Mouse (Mus musculus): ENCODE measurements around the gene Krtap19-9b. TPM values are rescaled to one million over a fixed set of nuclear protein-coding genes. Genes with fewer than 3 reads are reported as not detected.

Krtap19-9b gene
- not detected in 2 replicates for polyA plus RNA-seq (2015; fragmentation: Nextera tagmentation; extraction: Ambion mirVana)

GRCm38 (mm10) chr16:88932165-88932564 lies at the start of gene Krtap19-9b:
Gene Krtap19-9b (minus strand): TSS chr16:88932265.
- Histone ChIP-seq H3K4me1 (ENCODE audit: control insufficient read depth, insufficient read depth, low read length) (no peaks in the 10 kb centered on the region), H3K9ac (ENCODE audit: low read depth, low read length) (no peak within 1 kb of the TSS), H3K4me3 (ENCODE audit: low read length) (no peak within 1 kb of the TSS), H3K27me3 (replicated peaks; ENCODE audit: control insufficient read depth, insufficient read depth, low read length) (no peaks in the 10 kb centered on the region), H3K27ac (ENCODE audit: low read length) (no peak within 1 kb of the TSS), H3K9me3 (ENCODE audit: control insufficient read depth, low read length) (no peaks in the 10 kb centered on the region), H3K36me3 (ENCODE audit: control insufficient read depth, insufficient read depth, low read length) (no peaks in the 10 kb centered on the region), H3K4me2 (ENCODE audit: low read depth, low read length) (no peak within 1 kb of the TSS)
- no peak for ATAC-seq
- 86% methylated on average over 3 of the region's 3 CpGs for WGBS

GRCm38 (mm10) chr16:88962773-88963172 lies 30.7 kb upstream of the Krtap19-9b start, which contains the start of gene Krtap16-3:
Gene Krtap16-3 (minus strand): TSS chr16:88962873.
- WGBS: 91% methylated on average over 7 of the region's 7 CpGs
- ATAC-seq: no peak
- H3K27ac ChIP-seq (ENCODE audit: low read length): no peak within 1 kb of the TSS

GRCm38 (mm10) chr16:88941106-88941505 lies 9.0 kb upstream of the Krtap19-9b start:
- Histone ChIP-seq H3K27me3 (replicated peaks; ENCODE audit: control insufficient read depth, insufficient read depth, low read length) (no peaks in the 10 kb centered on the region), H3K4me1 (ENCODE audit: control insufficient read depth, insufficient read depth, low read length) (no peaks in the 10 kb centered on the region), H3K36me3 (ENCODE audit: control insufficient read depth, insufficient read depth, low read length) (no peaks in the 10 kb centered on the region), H3K27ac (ENCODE audit: low read length) (no peak overlapping the region), H3K9ac (ENCODE audit: low read depth, low read length) (no peak overlapping the region), H3K4me2 (ENCODE audit: low read depth, low read length) (no peak overlapping the region), H3K9me3 (ENCODE audit: control insufficient read depth, low read length) (no peaks in the 10 kb centered on the region), H3K4me3 (ENCODE audit: low read length) (no peak overlapping the region)
- no peak for ATAC-seq
- 86% methylated on average over 6 of the region's 6 CpGs for WGBS

More at GRCm38 (mm10) chr16:88962773-88963172, 30.7 kb upstream of the Krtap19-9b start, which contains the start of gene Krtap16-3:
- H3K9me3 ChIP-seq (ENCODE audit: control insufficient read depth, low read length): no peaks in the 10 kb centered on the region
- no peak within 1 kb of the TSS for H3K4me3 ChIP-seq (ENCODE audit: low read length)
- H3K4me1 ChIP-seq (ENCODE audit: control insufficient read depth, insufficient read depth, low read length): no peaks in the 10 kb centered on the region
- no peaks in the 10 kb centered on the region for H3K36me3 ChIP-seq (ENCODE audit: control insufficient read depth, insufficient read depth, low read length)
- no peak within 1 kb of the TSS for H3K9ac ChIP-seq (ENCODE audit: low read depth, low read length)
- H3K27me3 ChIP-seq (replicated peaks; ENCODE audit: control insufficient read depth, insufficient read depth, low read length): no peaks in the 10 kb centered on the region
- no peak within 1 kb of the TSS for H3K4me2 ChIP-seq (ENCODE audit: low read depth, low read length)

- Histone ChIP-seq H3K9me3 (ENCODE audit: control insufficient read depth, low read length) (no peaks in the 10 kb centered on the region), H3K27ac (ENCODE audit: low read length) (no peak overlapping the region), H3K4me2 (ENCODE audit: low read depth, low read length) (no peak overlapping the region), H3K9ac (ENCODE audit: low read depth, low read length) (no peak overlapping the region), H3K27me3 (replicated peaks; ENCODE audit: control insufficient read depth, insufficient read depth, low read length) (no peaks in the 10 kb centered on the region), H3K36me3 (ENCODE audit: control insufficient read depth, insufficient read depth, low read length) (no peaks in the 10 kb centered on the region), H3K4me1 (ENCODE audit: control insufficient read depth, insufficient read depth, low read length) (no peaks in the 10 kb centered on the region), H3K4me3 (ENCODE audit: low read length) (no peak overlapping the region)
- no peak for ATAC-seq
- WGBS: 67% methylated on average over 7 of the region's 7 CpGs
These were observed 6.2 kb upstream of the Krtap19-9b start for GRCm38 (mm10) chr16:88938252-88938651.

GRCm38 (mm10) chr16:88896357-88896756 lies 35.7 kb downstream of the Krtap19-9b start, which contains the start of gene Krtap19-5:
Gene Krtap19-5 (minus strand): TSS chr16:88896457.
- 88% methylated on average over 6 of the region's 6 CpGs for WGBS
- no peak within 1 kb of the TSS for H3K9ac ChIP-seq (ENCODE audit: low read depth, low read length)
- no peak within 1 kb of the TSS for H3K4me3 ChIP-seq (ENCODE audit: low read length)
- no peaks in the 10 kb centered on the region for H3K9me3 ChIP-seq (ENCODE audit: control insufficient read depth, low read length)
- no peaks in the 10 kb centered on the region for H3K27me3 ChIP-seq (replicated peaks; ENCODE audit: control insufficient read depth, insufficient read depth, low read length)
- H3K4me2 ChIP-seq (ENCODE audit: low read depth, low read length): no peak within 1 kb of the TSS
- H3K27ac ChIP-seq (ENCODE audit: low read length): no peak within 1 kb of the TSS
- no peaks in the 10 kb centered on the region for H3K36me3 ChIP-seq (ENCODE audit: control insufficient read depth, insufficient read depth, low read length)
- ATAC-seq: no peak
- H3K4me1 ChIP-seq (ENCODE audit: control insufficient read depth, insufficient read depth, low read length): no peaks in the 10 kb centered on the region

- no peaks in the 10 kb centered on the region for H3K9me3 ChIP-seq (ENCODE audit: control insufficient read depth, low read length)
- H3K4me3 ChIP-seq (ENCODE audit: low read length): no peak overlapping the region
- H3K4me1 ChIP-seq (ENCODE audit: control insufficient read depth, insufficient read depth, low read length): no peaks in the 10 kb centered on the region
- H3K36me3 ChIP-seq (ENCODE audit: control insufficient read depth, insufficient read depth, low read length): no peaks in the 10 kb centered on the region
- H3K9ac ChIP-seq (ENCODE audit: low read depth, low read length): no peak overlapping the region
- H3K4me2 ChIP-seq (ENCODE audit: low read depth, low read length): no peak overlapping the region
- no peak overlapping the region for H3K27ac ChIP-seq (ENCODE audit: low read length)
- 82% methylated on average over 6 of the region's 6 CpGs for WGBS
- H3K27me3 ChIP-seq (replicated peaks; ENCODE audit: control insufficient read depth, insufficient read depth, low read length): no peaks in the 10 kb centered on the region
- ATAC-seq: no peak
These were observed 45.2 kb downstream of the Krtap19-9b start for GRCm38 (mm10) chr16:88886870-88887269.

- H3K4me3 ChIP-seq (ENCODE audit: low read length): no peak within 1 kb of the TSS
- 88% methylated on average over 5 of the region's 5 CpGs for WGBS
- no peak within 1 kb of the TSS for H3K9ac ChIP-seq (ENCODE audit: low read depth, low read length)
- no peak within 1 kb of the TSS for H3K27ac ChIP-seq (ENCODE audit: low read length)
- no peaks in the 10 kb centered on the region for H3K9me3 ChIP-seq (ENCODE audit: control insufficient read depth, low read length)
- H3K27me3 ChIP-seq (replicated peaks; ENCODE audit: control insufficient read depth, insufficient read depth, low read length): no peaks in the 10 kb centered on the region
- H3K4me1 ChIP-seq (ENCODE audit: control insufficient read depth, insufficient read depth, low read length): no peaks in the 10 kb centered on the region
- H3K36me3 ChIP-seq (ENCODE audit: control insufficient read depth, insufficient read depth, low read length): no peaks in the 10 kb centered on the region
- H3K4me2 ChIP-seq (ENCODE audit: low read depth, low read length): no peak within 1 kb of the TSS
- ATAC-seq: no peak
These were observed 47.1 kb downstream of the Krtap19-9b start, which contains the start of gene Krtap19-4 for GRCm38 (mm10) chr16:88884989-88885388. Gene Krtap19-4 (minus strand): TSS chr16:88885089.

Other genes with a start within 250 kb of the Krtap19-9b start
- gene 2310061N02Rik, start 224.3 kb downstream of the Krtap19-9b start, polyA plus RNA-seq (2015; fragmentation: Nextera tagmentation; extraction: Ambion mirVana): not detected in 2 replicates
- gene Krtap13-1, start 203.4 kb downstream of the Krtap19-9b start, polyA plus RNA-seq (2015; fragmentation: Nextera tagmentation; extraction: Ambion mirVana): not detected in 2 replicates
- 0.21 TPM in 1 of 2 replicates, not detected in the other for gene Krtap13, start 180.6 kb downstream of the Krtap19-9b start, polyA plus RNA-seq (2015; fragmentation: Nextera tagmentation; extraction: Ambion mirVana)
- gene 2310034C09Rik, start 173.4 kb downstream of the Krtap19-9b start, polyA plus RNA-seq (2015; fragmentation: Nextera tagmentation; extraction: Ambion mirVana): 0.34 TPM in 1 of 2 replicates, not detected in the other
- not detected in 2 replicates for gene 2310057N15Rik, start 158.1 kb downstream of the Krtap19-9b start, polyA plus RNA-seq (2015; fragmentation: Nextera tagmentation; extraction: Ambion mirVana)
- not detected in 2 replicates for gene Gm5965, start 154.4 kb downstream of the Krtap19-9b start, polyA plus RNA-seq (2015; fragmentation: Nextera tagmentation; extraction: Ambion mirVana)
- gene Gm20741, start 120.0 kb downstream of the Krtap19-9b start, polyA plus RNA-seq (2015; fragmentation: Nextera tagmentation; extraction: Ambion mirVana): not detected in 2 replicates
- not detected in 2 replicates for gene Krtap15, start 112.0 kb downstream of the Krtap19-9b start, polyA plus RNA-seq (2015; fragmentation: Nextera tagmentation; extraction: Ambion mirVana)
- gene Krtap14, start 106.1 kb downstream of the Krtap19-9b start, polyA plus RNA-seq (2015; fragmentation: Nextera tagmentation; extraction: Ambion mirVana): not detected in 2 replicates
- gene Krtap19-1, start 62.9 kb downstream of the Krtap19-9b start, polyA plus RNA-seq (2015; fragmentation: Nextera tagmentation; extraction: Ambion mirVana): not detected in 2 replicates
- not detected in 2 replicates for gene Krtap19-2, start 58.0 kb downstream of the Krtap19-9b start, polyA plus RNA-seq (2015; fragmentation: Nextera tagmentation; extraction: Ambion mirVana)
- not detected in 2 replicates for gene Krtap19-3, start 54.2 kb downstream of the Krtap19-9b start, polyA plus RNA-seq (2015; fragmentation: Nextera tagmentation; extraction: Ambion mirVana)
- not detected in 2 replicates for gene Krtap19-4, start 47.2 kb downstream of the Krtap19-9b start, polyA plus RNA-seq (2015; fragmentation: Nextera tagmentation; extraction: Ambion mirVana)
- gene Krtap19-5, start 35.8 kb downstream of the Krtap19-9b start, polyA plus RNA-seq (2015; fragmentation: Nextera tagmentation; extraction: Ambion mirVana): not detected in 2 replicates
- not detected in 2 replicates for gene Krtap16-3, start 30.6 kb upstream of the Krtap19-9b start, polyA plus RNA-seq (2015; fragmentation: Nextera tagmentation; extraction: Ambion mirVana)
- gene Krtap22-2, start 78.5 kb upstream of the Krtap19-9b start, polyA plus RNA-seq (2015; fragmentation: Nextera tagmentation; extraction: Ambion mirVana): not detected in 2 replicates
- not detected in 2 replicates for gene Gm10229, start 83.0 kb upstream of the Krtap19-9b start, polyA plus RNA-seq (2015; fragmentation: Nextera tagmentation; extraction: Ambion mirVana)
- not detected in 2 replicates for gene Krtap6-1, start 99.4 kb upstream of the Krtap19-9b start, polyA plus RNA-seq (2015; fragmentation: Nextera tagmentation; extraction: Ambion mirVana)
- not detected in 2 replicates for gene Gm10228, start 109.2 kb upstream of the Krtap19-9b start, polyA plus RNA-seq (2015; fragmentation: Nextera tagmentation; extraction: Ambion mirVana)
- gene Krtap6-5, start 115.6 kb upstream of the Krtap19-9b start, polyA plus RNA-seq (2015; fragmentation: Nextera tagmentation; extraction: Ambion mirVana): not detected in 2 replicates
- gene 1110025L11Rik, start 131.7 kb upstream of the Krtap19-9b start, polyA plus RNA-seq (2015; fragmentation: Nextera tagmentation; extraction: Ambion mirVana): not detected in 2 replicates
- gene Krtap6-3, start 151.8 kb upstream of the Krtap19-9b start, polyA plus RNA-seq (2015; fragmentation: Nextera tagmentation; extraction: Ambion mirVana): not detected in 2 replicates
- gene Gm6358, start 208.6 kb upstream of the Krtap19-9b start, polyA plus RNA-seq (2015; fragmentation: Nextera tagmentation; extraction: Ambion mirVana): not detected in 2 replicates
- gene Gm10061, start 218.8 kb upstream of the Krtap19-9b start, polyA plus RNA-seq (2015; fragmentation: Nextera tagmentation; extraction: Ambion mirVana): not detected in 2 replicates
- not detected in 2 replicates for gene Gm9789, start 225.7 kb upstream of the Krtap19-9b start, polyA plus RNA-seq (2015; fragmentation: Nextera tagmentation; extraction: Ambion mirVana)
- gene Gm7735, start 237.2 kb upstream of the Krtap19-9b start, polyA plus RNA-seq (2015; fragmentation: Nextera tagmentation; extraction: Ambion mirVana): not detected in 2 replicates
- gene 1110057P08Rik, start 242.5 kb upstream of the Krtap19-9b start, polyA plus RNA-seq (2015; fragmentation: Nextera tagmentation; extraction: Ambion mirVana): not detected in 2 replicates